ENCODE assay signal across 8 mouse cellular contexts in genomic region chr13:83730155-83730712, GRCm38 (mm10).
DNase-seq lines count a peak whose midpoint lies in the region; ATAC-seq and TF ChIP-seq lines count a peak whose summit lies in the region.

No protein-coding gene starts in this region.

- peak overlapping the region; percentile 99 for H3K9ac ChIP-seq in hindbrain, embryonic 16.5 days (ENCODE audit: low read depth, low read length)

- H3K79me2 ChIP-seq in myocyte (ENCODE audit: control insufficient read depth, insufficient read depth): no peaks in the 10 kb centered on the region

- 5% methylated on average over 16 of the region's 16 CpGs for WGBS in kidney, adult 2 months
- WGBS in hindbrain, embryonic 16.5 days: under 1% methylated on average over 16 of the region's 16 CpGs

- H3K27ac ChIP-seq in kidney, adult 2 months (ENCODE audit: insufficient read depth, low read depth, low read length): peak overlapping the region; percentile 86
- H3K27ac ChIP-seq in hindbrain, embryonic 16.5 days (ENCODE audit: low read depth, low read length): peak overlapping the region; percentile 100

- H3K27me3 ChIP-seq in kidney, adult 2 months (replicated peaks; ENCODE audit: control insufficient read depth, insufficient read depth, low read length): peaks cover 24% of the 10 kb centered on the region
- no peaks in the 10 kb centered on the region for H3K27me3 ChIP-seq in hindbrain, embryonic 16.5 days (replicated peaks; ENCODE audit: control insufficient read depth, insufficient read depth, low read length)
- H3K27me3 ChIP-seq in myocyte (ENCODE audit: control insufficient read depth, insufficient read depth, insufficient read length): no peaks in the 10 kb centered on the region

- peaks cover 5% of the 10 kb centered on the region; the same call in 1 of the 2 replicates for H3K4me1 ChIP-seq in kidney, adult 2 months (ENCODE audit: control insufficient read depth, insufficient read depth, low read length)
- H3K4me1 ChIP-seq in hindbrain, embryonic 16.5 days (ENCODE audit: control insufficient read depth, insufficient read depth, low read depth, low read length): no peaks in the 10 kb centered on the region

- no peak for TF ChIP-seq CTCF in kidney, adult 2 months (conservative IDR thresholded peaks at IDR 0.05; ENCODE audit: insufficient read depth, insufficient read length, low read depth, low read length)
- no peak for TF ChIP-seq CTCF in brain, embryonic 14.5 days (IDR thresholded peaks at IDR 0.05; ENCODE audit: borderline replicate concordance, extremely low read depth, insufficient read depth, insufficient read length)

- no peaks in the 10 kb centered on the region for H3K36me3 ChIP-seq in kidney, adult 2 months (ENCODE audit: control insufficient read depth, insufficient read depth, low read length)
- no peaks in the 10 kb centered on the region for H3K36me3 ChIP-seq in hindbrain, embryonic 16.5 days (ENCODE audit: control insufficient read depth, insufficient read depth, low read length)
- H3K36me3 ChIP-seq in myocyte (ENCODE audit: control insufficient read depth, insufficient read depth): no peaks in the 10 kb centered on the region

- no peak for DNase-seq in kidney, adult 2 months
- DNase-seq in kidney, postnatal 25 days: no peak
- peak; percentile 80 for DNase-seq in brain, embryonic 14.5 days (ENCODE audit: low read depth)
- DNase-seq in natural killer cell, adult 2 months (ENCODE audit: low spot score in 2 of 2): no peak
- no peak for DNase-seq in adrenal gland, postnatal 10 days

- H3K4me2 ChIP-seq in hindbrain, embryonic 16.5 days (ENCODE audit: low read length): peak overlapping the region; percentile 75
- peak overlapping the region; percentile 77 for H3K4me2 ChIP-seq in myocyte (ENCODE audit: low read depth)

- peak overlapping the region; percentile 51 for H3K4me3 ChIP-seq in kidney, adult 2 months (ENCODE audit: insufficient read depth, low read depth, low read length)
- H3K4me3 ChIP-seq in hindbrain, embryonic 16.5 days (ENCODE audit: low read length): peak overlapping the region; percentile 74
- H3K4me3 ChIP-seq in myocyte: peak overlapping the region; percentile 26

- TF ChIP-seq POLR2A in kidney, adult 2 months (IDR thresholded peaks at IDR 0.05; ENCODE audit: low read depth, low read length): no peak
- TF ChIP-seq POLR2A in brain, embryonic 14.5 days (IDR thresholded peaks at IDR 0.05; ENCODE audit: borderline replicate concordance, extremely low read depth, insufficient read depth, insufficient read length, poor library complexity, severe bottlenecking): no peak
- no peak for TF ChIP-seq POLR2A in myocyte (IDR thresholded peaks at IDR 0.05; ENCODE audit: insufficient read length, low read depth)

- H3K9me3 ChIP-seq in hindbrain, embryonic 16.5 days (ENCODE audit: control insufficient read depth, low read length): no peaks in the 10 kb centered on the region

- peak overlapping the region; percentile 68 for H3ac ChIP-seq in myocyte (ENCODE audit: control insufficient read depth, insufficient read length)

- ATAC-seq in hindbrain, embryonic 16.5 days: peak; percentile 1; the same call in 1 of the 2 replicates
- no peak for ATAC-seq in CD4-positive, CD25-positive, alpha-beta regulatory T cell, adult 4 months

TF ChIP-seq in myocyte, 11 proteins besides CTCF, POLR2A, EP300 and RAD21:
- no peak for TF ChIP-seq POLR2AphosphoS2 (IDR thresholded peaks at IDR 0.05; ENCODE audit: insufficient read length, low read depth)
- no peak for TF ChIP-seq E2F4 (IDR thresholded peaks at IDR 0.05; ENCODE audit: insufficient read depth)
- no peak for TF ChIP-seq TCF12 (IDR thresholded peaks at IDR 0.05; ENCODE audit: insufficient read depth, poor library complexity, severe bottlenecking)
- TF ChIP-seq MYOG (IDR thresholded peaks at IDR 0.05; ENCODE audit: control insufficient read depth in 1 of 3, insufficient read depth in 1 of 3, insufficient read length in 2 of 3, low read depth in 2 of 3): no peak
- no peak for TF ChIP-seq MYOD1 (IDR thresholded peaks at IDR 0.05; ENCODE audit: control insufficient read depth in 1 of 3, insufficient read length in 2 of 3, low read depth in 2 of 3)
- TF ChIP-seq CEBPB (IDR thresholded peaks at IDR 0.05; ENCODE audit: insufficient read depth, poor library complexity, severe bottlenecking): no peak
- TF ChIP-seq USF1 (IDR thresholded peaks at IDR 0.05; ENCODE audit: low read depth): no peak
- no peak for TF ChIP-seq REST (IDR thresholded peaks at IDR 0.05; ENCODE audit: insufficient read depth, insufficient read length)
- TF ChIP-seq SRF (IDR thresholded peaks at IDR 0.05; ENCODE audit: control insufficient read depth, insufficient read length, low read depth): no peak
TF ChIP-seq in myocyte: peak in this region for 0.
